Mouse (Mus musculus) embryonic facial prominence, embryonic 10.5 days (tissue): ENCODE results near the gene Far2. TPM values are rescaled to one million over a fixed set of nuclear protein-coding genes. Genes with fewer than 3 reads are reported as not detected.
A peak's percentile ranks its signal among the peaks of the same experiment; 100 is the strongest.
"Not testable (repeated sequence)": the region's sequence is repeated elsewhere in the genome, so short reads cannot be mapped to it uniquely, and the experiment has no call there.

ENCODE experiments used
- DNase-seq: peaks from one replicate; pipeline ENCODE4 v3.0.0-alpha.2; 2017; ENCODE audit warnings: low spot score
- H3K27ac ChIP-seq: fragments of 300-500 bp; sonication (generic); replicated peaks from 2 replicates; pipeline ENCODE4 v1.5.1; 2016; ENCODE audit warnings: mild to moderate bottlenecking
- H3K27me3 ChIP-seq: fragments of 300-500 bp; sonication (generic); replicated peaks from 2 replicates; pipeline ENCODE4 v1.6.1; 2016; ENCODE audit warnings: low read depth, mild to moderate bottlenecking; ENCODE audit not compliant: poor library complexity, severe bottlenecking
- H3K36me3 ChIP-seq: fragments of 300-500 bp; sonication (generic); replicated peaks from 2 replicates; pipeline ENCODE4 v1.6.1; 2016; ENCODE audit warnings: mild to moderate bottlenecking, moderate library complexity
- H3K4me1 ChIP-seq: fragments of 300-500 bp; sonication (generic); 2 replicates; pipeline ENCODE4 v1.6.1; 2016
- H3K4me3 ChIP-seq: fragments of 300-500 bp; sonication (generic); 2 replicates; pipeline ENCODE4 v1.5.1; 2016; ENCODE audit warnings: mild to moderate bottlenecking, moderate library complexity
- H3K9me3 ChIP-seq: fragments of 300-500 bp; sonication (generic); 2 replicates; pipeline ENCODE4 v1.6.1; 2016; ENCODE audit warnings: mild to moderate bottlenecking
- WGBS: fragments of 180-500 bp; shearing (Covaris S2); methylation state at CpG from one replicate; pipeline ENCODE4 v1.1.7; 2016; 5-methylcytosine and 5-hydroxymethylcytosine counted together
- polyA plus RNA-seq: library from polyadenylated mRNA; unstranded; fragments of >200 nt; fragmentation: Nextera tagmentation; extraction: Ambion mirVana; gene quantifications from 2 replicates; pipeline ENCODE4 v1.2.1, GENCODE M21; 2016

Far2 gene
- polyA plus RNA-seq, 1 experiment from 2014 or later: 2.0 TPM

DNA sequence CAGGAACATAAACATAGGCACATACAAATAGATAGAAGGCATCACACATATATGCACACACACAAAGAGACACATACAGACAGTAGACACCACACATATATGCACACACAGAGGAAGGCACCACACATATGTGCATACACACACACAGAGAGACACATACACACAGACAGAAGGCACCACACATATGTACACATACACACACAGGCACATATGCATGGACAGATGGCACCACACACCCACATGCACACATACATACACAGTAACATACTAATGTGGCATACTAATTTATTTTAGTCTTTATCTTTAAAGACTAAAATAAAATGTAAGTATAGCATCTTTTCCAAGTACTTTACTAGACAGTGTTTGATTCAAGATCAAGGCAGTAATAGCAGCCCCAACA is 86.5 kb downstream of the Far2 start:
- Histone ChIP-seq H3K36me3 (no peaks in the 10 kb centered on the region), H3K4me3 (no peak overlapping the region), H3K27me3 (no peaks in the 10 kb centered on the region), H3K4me1 (no peaks in the 10 kb centered on the region), H3K27ac (no peak overlapping the region), H3K9me3 (no peaks in the 10 kb centered on the region)
- DNase-seq: no peak

DNA sequence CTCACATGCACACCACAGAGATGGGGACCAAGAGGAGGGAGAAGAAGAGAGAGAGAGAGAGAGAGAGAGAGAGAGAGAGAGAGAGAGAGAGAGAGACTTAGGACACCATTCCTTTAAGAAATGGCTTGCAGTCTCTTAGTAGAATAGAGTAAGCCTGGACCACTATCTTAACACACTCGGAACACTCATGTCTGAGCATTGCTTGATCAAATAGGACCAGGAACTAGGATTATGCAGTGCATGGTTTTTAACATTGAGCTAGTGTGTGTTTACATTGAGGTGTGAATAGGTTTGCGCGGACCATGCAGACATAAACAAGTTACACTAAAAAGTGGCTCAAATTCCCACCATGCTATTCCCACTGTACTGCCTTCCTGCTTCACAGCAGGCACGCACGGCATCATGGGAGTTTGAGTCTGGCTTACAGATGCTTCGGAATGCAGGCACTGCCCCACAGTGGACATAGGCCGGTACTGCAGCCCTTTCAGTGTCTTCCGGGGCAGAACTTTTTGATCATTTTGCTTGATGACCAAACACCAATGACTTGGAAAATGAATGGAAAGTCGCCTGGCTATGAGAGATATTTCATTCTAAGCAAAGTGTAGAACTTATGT is 88.8 kb downstream of the Far2 start:
- H3K27ac ChIP-seq: no peak overlapping the region
- DNase-seq: peak; percentile 79
- 30% methylated on average over 9 of the region's 9 CpGs for WGBS

DNA sequence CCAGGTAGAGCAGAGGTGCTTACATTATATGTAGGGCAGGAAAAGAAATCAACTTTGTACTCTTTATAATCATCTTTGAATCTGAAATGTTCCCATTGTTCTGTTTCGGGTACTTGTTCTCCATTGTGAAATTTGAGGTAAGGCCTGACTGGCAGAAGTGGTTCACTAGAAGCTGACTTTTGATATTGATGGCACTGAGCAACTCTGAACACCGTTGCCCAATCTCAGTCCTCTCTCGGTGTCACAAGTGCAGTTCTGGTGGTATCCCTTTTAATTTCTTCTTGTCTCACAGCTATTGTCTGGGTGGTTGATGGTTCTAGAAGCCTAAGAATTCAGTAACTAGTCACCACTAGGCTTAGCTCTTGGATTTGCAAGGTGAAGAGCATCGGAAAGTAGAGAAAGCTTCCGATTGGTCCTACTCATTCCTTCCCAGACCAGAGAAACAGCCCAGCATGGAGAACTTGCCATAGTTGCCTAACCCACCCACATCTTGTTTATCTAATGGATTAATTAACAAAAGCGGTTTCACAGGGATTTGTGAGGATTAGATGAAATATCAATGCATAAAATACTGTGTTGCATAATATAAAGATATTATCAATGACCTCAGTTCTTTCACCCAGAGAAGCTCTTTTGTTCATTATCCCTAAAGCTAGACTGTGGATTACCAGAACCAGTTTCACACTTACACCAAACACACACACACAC is 92.4 kb downstream of the Far2 start:
- no peak for DNase-seq
- Histone ChIP-seq H3K27ac (no peak overlapping the region), H3K4me3 (no peak overlapping the region), H3K27me3 (no peaks in the 10 kb centered on the region), H3K4me1 (no peaks in the 10 kb centered on the region), H3K9me3 (no peaks in the 10 kb centered on the region; the same call in 1 of the 2 replicates), H3K36me3 (no peaks in the 10 kb centered on the region)
- 88% methylated on average over 6 of the region's 6 CpGs for WGBS

More for the DNA sequence above, 88.8 kb downstream of the Far2 start:
- Histone ChIP-seq H3K4me1 (no peaks in the 10 kb centered on the region), H3K4me3 (no peak overlapping the region), H3K36me3 (no peaks in the 10 kb centered on the region), H3K27me3 (no peaks in the 10 kb centered on the region), H3K9me3 (no peaks in the 10 kb centered on the region)

DNA sequence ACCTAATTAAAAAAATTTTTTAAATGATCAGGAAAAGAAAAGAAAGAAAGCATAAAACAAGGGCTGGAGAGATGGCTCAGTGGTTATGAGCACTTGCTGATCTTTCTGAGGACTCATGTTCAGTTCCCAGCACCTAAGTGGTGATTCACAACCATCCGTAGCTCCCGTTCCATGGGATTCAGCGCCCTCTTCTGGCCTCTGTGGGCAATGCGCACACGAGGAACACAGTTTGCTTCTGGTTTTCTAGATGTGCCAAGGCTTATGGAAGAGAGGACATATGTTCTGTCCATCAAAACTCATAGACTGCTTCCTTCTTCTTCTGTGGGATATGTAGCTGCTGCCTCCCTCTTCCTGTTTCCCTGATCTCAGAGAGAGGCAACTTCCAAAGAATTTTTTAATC is 94.8 kb downstream of the Far2 start:
- Histone ChIP-seq H3K4me1 (no peaks in the 10 kb centered on the region), H3K9me3 (peaks cover 2% of the 10 kb centered on the region; the same call in 1 of the 2 replicates), H3K27ac (no peak overlapping the region), H3K36me3 (no peaks in the 10 kb centered on the region), H3K4me3 (no peak overlapping the region), H3K27me3 (no peaks in the 10 kb centered on the region)
- WGBS: 81% methylated on average over 5 of the region's 5 CpGs
- no peak for DNase-seq

DNA sequence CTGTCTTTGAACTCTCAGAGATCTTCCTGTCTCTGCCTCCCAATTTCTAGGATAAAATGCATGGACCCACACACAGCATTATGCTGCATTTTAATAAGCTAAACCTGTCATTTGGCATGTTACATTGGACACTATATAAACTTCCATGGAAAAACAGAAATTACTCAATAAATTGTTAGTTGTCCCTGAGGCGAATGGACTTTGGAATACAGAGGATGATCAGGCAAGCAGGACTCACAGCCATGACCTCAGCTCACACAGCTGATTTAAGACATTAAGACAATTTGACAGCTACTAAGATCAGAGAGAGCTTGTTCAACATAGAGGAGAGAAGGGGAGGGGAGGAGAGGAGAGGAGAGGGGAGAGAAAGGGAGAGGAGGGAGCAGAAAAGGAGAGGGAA is 95.4 kb downstream of the Far2 start:
- no peak for DNase-seq
- WGBS: 90% methylated on average over 1 of the region's 1 CpGs
- Histone ChIP-seq H3K4me1 (no peaks in the 10 kb centered on the region), H3K27ac (no peak overlapping the region), H3K36me3 (no peaks in the 10 kb centered on the region), H3K27me3 (no peaks in the 10 kb centered on the region), H3K4me3 (no peak overlapping the region), H3K9me3 (peaks cover 2% of the 10 kb centered on the region; the same call in 1 of the 2 replicates)

DNA sequence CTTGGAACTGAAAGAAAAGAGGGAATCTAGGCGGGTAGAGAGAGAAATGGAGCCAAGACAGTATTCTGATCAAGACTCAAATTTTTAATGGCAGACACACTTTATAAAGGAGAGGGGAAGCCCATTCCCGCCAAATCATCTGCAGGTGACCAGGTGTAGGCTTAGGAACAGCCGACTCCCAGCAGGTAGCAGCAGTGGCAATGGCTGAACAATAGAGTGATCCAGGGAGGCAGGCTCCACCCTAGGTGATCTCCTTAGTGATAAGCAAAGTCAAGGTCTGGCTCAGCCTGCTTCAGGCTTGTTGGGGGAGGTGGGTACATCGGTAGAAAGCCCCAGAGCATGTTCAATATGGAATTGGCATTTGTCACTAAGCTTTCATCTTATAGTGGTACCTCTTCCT is 105.2 kb downstream of the Far2 start:
- not testable (repeated sequence) for H3K27ac ChIP-seq, H3K4me1 ChIP-seq, H3K36me3 ChIP-seq, H3K4me3 ChIP-seq, H3K9me3 ChIP-seq, DNase-seq, H3K27me3 ChIP-seq
- WGBS: 54% methylated on average over 4 of the region's 4 CpGs

DNA sequence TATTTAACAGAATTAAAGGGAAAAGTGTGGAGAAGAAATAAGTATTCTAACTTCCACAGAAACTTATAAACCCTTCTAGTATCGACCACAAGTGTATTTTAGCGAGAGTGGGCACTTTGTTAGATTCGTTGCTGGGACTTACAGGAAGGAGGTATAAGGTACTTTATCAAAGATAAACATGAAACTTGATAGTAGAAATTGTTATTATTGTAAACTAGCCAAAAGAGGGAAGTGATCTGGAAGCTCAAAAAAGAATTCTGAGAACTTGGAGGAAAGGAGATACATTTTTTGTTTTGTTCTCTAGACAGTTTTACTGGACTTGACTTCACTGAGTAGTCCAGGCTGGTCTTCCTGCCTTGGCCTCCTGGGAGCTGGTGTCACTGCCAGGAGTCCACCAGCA is 125.8 kb downstream of the Far2 start:
- Histone ChIP-seq H3K27me3 (no peaks in the 10 kb centered on the region), H3K36me3 (no peaks in the 10 kb centered on the region), H3K4me3 (no peak overlapping the region), H3K27ac (no peak overlapping the region), H3K4me1 (no peaks in the 10 kb centered on the region), H3K9me3 (no peaks in the 10 kb centered on the region)
- DNase-seq: no peak
- WGBS: 87% methylated on average over 3 of the region's 3 CpGs

DNA sequence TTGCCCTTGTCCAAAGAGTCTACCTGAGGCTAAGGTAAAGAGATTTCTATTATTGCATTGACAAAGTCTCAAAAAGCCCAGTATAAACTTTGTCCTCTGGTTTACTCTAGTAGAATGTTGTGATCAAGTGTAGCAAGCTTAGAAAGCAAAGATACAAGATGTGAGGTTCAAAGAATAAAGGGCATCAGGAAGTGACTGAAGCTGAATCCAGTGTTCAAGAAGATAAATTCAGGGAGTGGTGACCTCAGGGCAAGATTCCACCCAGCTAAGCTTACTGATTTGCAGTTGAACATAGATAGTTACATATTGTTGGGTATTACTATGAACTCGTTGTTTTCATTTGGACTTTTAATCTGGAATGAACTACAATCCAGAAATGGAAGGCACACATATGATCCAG is 138.6 kb downstream of the Far2 start:
- H3K36me3 ChIP-seq: peaks cover 96% of the 10 kb centered on the region

DNA sequence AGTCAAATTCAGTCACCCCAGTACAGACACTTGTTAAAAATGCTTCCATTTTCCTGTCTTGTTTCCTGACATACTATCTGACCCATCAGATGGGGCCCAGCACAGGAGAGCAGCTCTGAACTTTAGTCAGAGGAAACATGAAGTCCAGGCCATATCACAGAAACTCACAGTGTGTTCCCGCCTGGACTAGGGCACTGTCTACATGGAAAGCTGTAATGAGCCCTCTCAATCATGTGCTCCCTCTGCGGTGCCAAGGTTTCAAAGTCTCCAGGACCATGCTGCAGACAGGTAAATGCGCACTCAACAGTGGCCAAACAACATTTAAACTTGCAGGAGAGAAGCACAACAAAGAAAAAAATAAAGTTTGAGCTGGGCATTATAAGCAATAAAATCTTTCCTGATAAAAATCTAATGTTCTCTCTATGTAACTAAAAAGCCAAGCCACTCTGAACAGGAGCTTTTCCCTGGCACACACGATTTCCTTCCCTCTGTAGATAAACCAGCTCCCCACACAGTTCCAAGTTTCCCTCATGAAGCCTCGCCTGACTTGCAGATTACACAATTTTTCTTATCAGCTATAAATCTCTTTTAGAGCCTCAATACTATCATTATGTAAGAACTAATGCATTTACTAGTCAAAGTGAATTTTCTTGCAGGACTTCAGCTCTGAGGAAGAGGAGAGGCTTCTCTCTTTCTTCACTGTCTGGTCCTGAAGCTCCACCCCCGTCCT is 147.1 kb downstream of the Far2 start:
- no peak overlapping the region for H3K27ac ChIP-seq
- WGBS: 90% methylated on average over 6 of the region's 6 CpGs
- H3K4me3 ChIP-seq: no peak overlapping the region
- H3K9me3 ChIP-seq: no peaks in the 10 kb centered on the region
- no peaks in the 10 kb centered on the region for H3K4me1 ChIP-seq
- DNase-seq: no peak
- peaks cover 91% of the 10 kb centered on the region for H3K36me3 ChIP-seq
- H3K27me3 ChIP-seq: no peaks in the 10 kb centered on the region

More for the DNA sequence above, 138.6 kb downstream of the Far2 start:
- DNase-seq: no peak
- H3K27me3 ChIP-seq: no peaks in the 10 kb centered on the region
- no peaks in the 10 kb centered on the region for H3K4me1 ChIP-seq
- 91% methylated on average over 1 of the region's 1 CpGs for WGBS
- H3K4me3 ChIP-seq: no peak overlapping the region
- no peak overlapping the region for H3K27ac ChIP-seq
- H3K9me3 ChIP-seq: no peaks in the 10 kb centered on the region

DNA sequence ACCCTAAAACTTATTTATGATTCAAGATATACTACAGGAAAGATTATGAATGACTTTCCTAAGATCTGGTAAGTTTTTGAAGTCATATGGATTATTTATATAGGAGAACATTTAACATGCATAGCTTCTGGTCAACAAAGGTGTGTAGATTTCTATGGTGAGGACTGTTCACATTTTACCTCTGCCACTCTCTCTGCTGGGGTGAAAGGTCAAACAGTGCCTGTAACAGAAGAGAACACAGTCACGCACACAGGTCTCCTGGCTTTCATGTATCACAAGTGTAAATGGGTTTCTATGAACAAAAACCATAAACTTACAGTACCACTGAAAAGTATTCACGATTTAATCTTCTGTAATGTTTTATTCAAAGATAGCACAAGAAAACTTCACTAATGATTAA is 152.1 kb downstream of the Far2 start:
- no peak for DNase-seq
- Histone ChIP-seq H3K27me3 (no peaks in the 10 kb centered on the region), H3K27ac (no peak overlapping the region), H3K4me3 (no peak overlapping the region), H3K9me3 (no peaks in the 10 kb centered on the region), H3K36me3 (peaks cover 90% of the 10 kb centered on the region), H3K4me1 (no peaks in the 10 kb centered on the region)
- WGBS: 89% methylated on average over 2 of the region's 2 CpGs

DNA sequence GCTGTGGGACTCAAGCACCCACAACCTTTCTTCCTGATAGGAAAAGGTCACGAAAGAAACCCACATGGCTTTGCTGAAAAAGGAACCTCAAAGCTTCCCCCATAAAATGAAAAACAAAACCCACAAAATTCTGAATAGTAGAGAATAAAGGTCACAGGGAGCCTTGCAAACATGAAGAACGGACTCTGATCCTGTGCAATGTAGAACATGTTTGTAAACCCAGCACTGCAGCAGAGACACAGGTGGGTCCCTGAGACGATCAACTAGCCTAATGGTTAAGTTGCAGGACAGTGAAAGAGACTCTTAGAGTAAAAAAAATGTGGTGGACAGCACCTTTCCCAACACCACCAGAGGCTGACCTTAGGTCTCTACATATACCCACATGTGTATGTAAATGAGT is 152.7 kb downstream of the Far2 start:
- H3K36me3 ChIP-seq: peaks cover 90% of the 10 kb centered on the region
- 96% methylated on average over 3 of the region's 3 CpGs for WGBS
- H3K27ac ChIP-seq: no peak overlapping the region
- H3K4me3 ChIP-seq: no peak overlapping the region
- H3K9me3 ChIP-seq: no peaks in the 10 kb centered on the region
- DNase-seq: no peak
- no peaks in the 10 kb centered on the region for H3K4me1 ChIP-seq
- H3K27me3 ChIP-seq: no peaks in the 10 kb centered on the region

DNA sequence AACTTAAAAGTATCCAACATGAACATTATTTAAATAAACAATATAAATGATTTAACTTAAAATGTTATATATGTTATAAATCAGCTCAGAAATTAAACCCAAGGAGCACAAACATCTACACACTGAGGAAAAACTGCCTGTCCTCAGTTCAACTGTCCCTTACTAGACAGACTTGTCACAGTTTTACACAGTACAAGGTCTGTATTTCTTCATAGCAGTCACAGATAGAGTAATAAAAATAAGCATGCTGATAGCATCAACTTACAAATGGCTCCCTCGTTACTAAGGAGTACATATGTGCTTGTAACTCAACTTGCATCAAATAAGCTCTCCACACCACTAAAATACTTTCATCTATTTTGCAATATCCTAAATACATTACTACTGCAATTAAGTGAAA is 158.1 kb downstream of the Far2 start:
- H3K27me3 ChIP-seq: no peaks in the 10 kb centered on the region
- peaks cover 58% of the 10 kb centered on the region for H3K36me3 ChIP-seq
- H3K4me3 ChIP-seq: no peak overlapping the region
- no peak for DNase-seq
- no peak overlapping the region for H3K27ac ChIP-seq
- WGBS: 88% methylated on average over 1 of the region's 1 CpGs
- no peaks in the 10 kb centered on the region for H3K9me3 ChIP-seq
- H3K4me1 ChIP-seq: no peaks in the 10 kb centered on the region; the same call in 1 of the 2 replicates

DNA sequence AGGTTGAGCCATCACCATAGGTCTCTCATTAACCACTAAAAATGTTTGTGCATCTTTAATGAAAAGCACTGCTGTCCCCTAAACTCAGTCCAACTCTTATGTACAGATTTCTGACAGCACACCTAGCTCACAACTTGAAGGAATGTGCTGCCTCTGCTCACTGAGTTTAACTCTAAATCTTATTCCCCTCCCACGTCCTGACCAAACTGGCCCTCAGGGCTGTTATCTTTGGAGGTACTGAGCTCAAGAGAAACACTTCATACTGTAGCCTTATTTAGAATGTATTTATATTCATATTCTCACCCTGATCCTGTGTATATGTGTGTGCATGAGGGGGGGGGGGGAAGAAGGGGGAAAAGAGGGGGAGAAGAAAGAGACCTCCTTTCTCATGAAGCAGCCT is 160.5 kb downstream of the Far2 start:
- H3K4me3 ChIP-seq: no peak overlapping the region
- no peaks in the 10 kb centered on the region for H3K9me3 ChIP-seq
- peaks cover 10% of the 10 kb centered on the region for H3K4me1 ChIP-seq
- no peaks in the 10 kb centered on the region for H3K27me3 ChIP-seq
- 88% methylated on average over 1 of the region's 1 CpGs for WGBS
- no peak for DNase-seq
- H3K36me3 ChIP-seq: peaks cover 38% of the 10 kb centered on the region
- no peak overlapping the region for H3K27ac ChIP-seq
